Mouse (Mus musculus): Measurements from ENCODE around the gene Epha1. TPM values are rescaled to one million over a fixed set of nuclear protein-coding genes. Genes with fewer than 3 reads are reported as not detected.

Gene Epha1
- polyA plus RNA-seq, 1 experiment: 2.1 TPM

DNA sequence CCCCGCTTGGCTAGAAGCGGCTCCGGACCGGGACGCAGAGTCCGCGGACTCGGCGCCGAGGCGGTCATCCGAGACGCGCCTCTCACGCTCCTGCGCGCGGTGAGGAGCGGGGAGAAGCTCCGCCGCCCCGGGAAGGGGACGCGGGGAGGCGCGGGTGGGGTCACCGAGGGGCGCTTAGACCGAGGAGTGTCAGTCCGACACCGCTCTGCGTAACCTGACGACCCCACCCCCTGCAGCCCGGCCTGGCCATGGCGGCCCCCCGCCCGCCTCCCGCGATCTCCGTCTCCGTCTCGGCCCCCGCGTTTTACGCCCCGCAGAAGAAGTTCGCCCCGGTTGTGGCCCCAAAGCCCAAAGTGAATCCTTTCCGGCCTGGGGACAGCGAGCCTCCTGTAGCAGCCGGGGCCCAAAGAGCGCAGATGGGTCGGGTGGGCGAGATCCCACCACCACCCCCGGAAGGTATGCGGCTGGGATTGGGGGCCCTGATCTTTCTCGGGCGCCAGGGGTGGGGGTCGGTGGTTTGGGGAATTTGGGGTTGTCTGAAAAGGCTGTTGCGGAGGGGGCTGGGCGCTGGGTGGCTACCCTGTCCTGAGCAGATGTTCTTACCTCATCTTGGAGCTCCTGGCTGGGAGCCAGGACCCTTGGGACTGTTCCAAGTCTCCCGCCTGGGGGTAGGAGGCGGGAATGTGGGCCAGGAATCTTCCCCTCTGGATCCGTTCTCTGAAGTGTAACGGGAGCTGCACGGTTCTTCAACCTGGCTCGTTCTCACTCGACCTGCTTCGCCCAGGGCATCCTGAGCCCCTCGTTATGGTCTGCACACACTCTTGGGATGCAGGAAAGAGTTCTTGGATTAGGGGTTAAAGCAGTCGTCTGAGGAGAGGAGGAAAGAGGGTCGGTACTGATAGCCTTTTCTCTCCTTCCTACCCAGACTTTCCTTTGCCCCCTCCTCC is 22.8 kb downstream of the Epha1 start:
- peak overlapping the region; percentile 90 for H3K4me3 ChIP-seq (ENCODE audit: insufficient read depth, low read length)
- TF ChIP-seq CTCF (IDR thresholded peaks at IDR 0.05; ENCODE audit: borderline replicate concordance, insufficient read depth, low read length) (no peak), POLR2A (IDR thresholded peaks at IDR 0.05; ENCODE audit: low read depth, low read length) (peak; percentile 97)
- peak overlapping the region; percentile 90 for H3K27ac ChIP-seq (ENCODE audit: insufficient read depth, low read length)
- peaks cover 16% of the 10 kb centered on the region for H3K4me1 ChIP-seq (ENCODE audit: control insufficient read depth, insufficient read depth, low read length)

- Histone ChIP-seq H3K4me1 (ENCODE audit: control insufficient read depth, insufficient read depth, low read length) (peaks cover 9% of the 10 kb centered on the region), H3K4me3 (ENCODE audit: insufficient read depth, low read length) (peak within 1 kb of the TSS; percentile 90), H3K27ac (ENCODE audit: insufficient read depth, low read length) (peak within 1 kb of the TSS; percentile 95)
- TF ChIP-seq CTCF (IDR thresholded peaks at IDR 0.05; ENCODE audit: borderline replicate concordance, insufficient read depth, low read length) (no peak), POLR2A (IDR thresholded peaks at IDR 0.05; ENCODE audit: low read depth, low read length) (peak; percentile 85)
These were observed 23.5 kb downstream of the Epha1 start, which contains the start of gene Zyx for GRCm38 (mm10) chr6:42349426-42350020. TSS of gene Zyx (plus strand) at chr6:42349630.

GRCm38 (mm10) chr6:42349006-42349425 is 24.1 kb downstream of the Epha1 start:
- TF ChIP-seq CTCF (IDR thresholded peaks at IDR 0.05; ENCODE audit: borderline replicate concordance, insufficient read depth, low read length) (no peak), POLR2A (IDR thresholded peaks at IDR 0.05; ENCODE audit: low read depth, low read length) (no peak)
- peak overlapping the region; percentile 95 for H3K27ac ChIP-seq (ENCODE audit: insufficient read depth, low read length)
- H3K4me3 ChIP-seq (ENCODE audit: insufficient read depth, low read length): peak overlapping the region; percentile 36
- peaks cover 8% of the 10 kb centered on the region; the same call in 1 of the 2 replicates for H3K4me1 ChIP-seq (ENCODE audit: control insufficient read depth, insufficient read depth, low read length)

DNA sequence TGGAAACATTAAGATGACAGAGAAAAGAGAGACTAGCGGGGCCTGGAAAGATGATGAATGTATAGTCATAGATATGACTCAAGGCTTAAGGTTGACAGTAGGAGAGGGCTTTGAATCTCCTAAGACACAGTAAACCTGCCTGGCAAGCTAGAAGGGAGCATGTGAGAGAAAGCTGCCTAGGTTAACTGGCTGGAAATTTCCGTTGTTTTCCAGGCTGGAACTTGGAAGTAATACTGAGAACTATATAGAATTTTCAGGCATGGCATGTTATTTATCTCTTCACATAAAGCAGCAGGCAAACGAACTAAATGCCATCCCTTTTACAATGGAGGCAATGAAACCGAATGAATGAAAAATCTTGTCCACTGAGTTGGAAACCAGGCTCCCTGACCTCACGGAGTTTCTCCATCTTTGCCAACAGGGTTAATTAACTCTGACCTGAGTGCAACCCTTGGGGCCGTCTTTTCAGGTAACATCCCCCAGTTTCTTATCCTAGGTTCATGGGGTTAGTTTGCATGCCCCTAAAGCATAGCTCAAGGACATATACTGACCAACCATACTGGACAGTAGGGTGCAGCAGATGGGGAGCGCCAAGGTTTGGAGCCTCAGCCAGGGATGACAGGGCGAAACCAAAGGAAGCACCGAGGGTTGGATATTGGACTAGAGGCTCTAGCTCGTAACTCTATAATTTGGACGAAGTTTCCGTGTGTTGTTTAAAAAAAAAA is 24.6 kb downstream of the Epha1 start:
- Histone ChIP-seq H3K4me1 (ENCODE audit: control insufficient read depth, insufficient read depth, low read length) (peaks cover 8% of the 10 kb centered on the region; the same call in 1 of the 2 replicates), H3K4me3 (ENCODE audit: insufficient read depth, low read length) (no peak overlapping the region), H3K27ac (ENCODE audit: insufficient read depth, low read length) (peak overlapping the region; percentile 95)
- TF ChIP-seq CTCF (IDR thresholded peaks at IDR 0.05; ENCODE audit: borderline replicate concordance, insufficient read depth, low read length) (no peak), POLR2A (IDR thresholded peaks at IDR 0.05; ENCODE audit: low read depth, low read length) (0 out of 2 replicates have a peak, but pooled peaks have one; percentile 12)

GRCm38 (mm10) chr6:42344255-42344654 is 28.8 kb downstream of the Epha1 start:
- TF ChIP-seq CTCF (IDR thresholded peaks at IDR 0.05; ENCODE audit: borderline replicate concordance, insufficient read depth, low read length) (no peak), POLR2A (IDR thresholded peaks at IDR 0.05; ENCODE audit: low read depth, low read length) (no peak)
- no peak overlapping the region for H3K4me3 ChIP-seq (ENCODE audit: insufficient read depth, low read length)
- peaks cover 11% of the 10 kb centered on the region for H3K4me1 ChIP-seq (ENCODE audit: control insufficient read depth, insufficient read depth, low read length)
- no peak overlapping the region for H3K27ac ChIP-seq (ENCODE audit: insufficient read depth, low read length)

GRCm38 (mm10) chr6:42343361-42344120 is 29.5 kb downstream of the Epha1 start:
- no peak for TF ChIP-seq CTCF (IDR thresholded peaks at IDR 0.05; ENCODE audit: borderline replicate concordance, insufficient read depth, low read length)
- TF ChIP-seq POLR2A (IDR thresholded peaks at IDR 0.05; ENCODE audit: low read depth, low read length): no peak
- H3K27ac ChIP-seq (ENCODE audit: insufficient read depth, low read length): no peak overlapping the region
- H3K4me1 ChIP-seq (ENCODE audit: control insufficient read depth, insufficient read depth, low read length): peaks cover 9% of the 10 kb centered on the region
- no peak overlapping the region for H3K4me3 ChIP-seq (ENCODE audit: insufficient read depth, low read length)

- Histone ChIP-seq H3K4me3 (ENCODE audit: insufficient read depth, low read length) (no peak overlapping the region), H3K4me1 (ENCODE audit: control insufficient read depth, insufficient read depth, low read length) (peaks cover 5% of the 10 kb centered on the region; the same call in 1 of the 2 replicates), H3K27ac (ENCODE audit: insufficient read depth, low read length) (no peak overlapping the region)
- TF ChIP-seq CTCF (IDR thresholded peaks at IDR 0.05; ENCODE audit: borderline replicate concordance, insufficient read depth, low read length) (no peak), POLR2A (IDR thresholded peaks at IDR 0.05; ENCODE audit: low read depth, low read length) (no peak)
These were observed 30.9 kb downstream of the Epha1 start for GRCm38 (mm10) chr6:42342171-42342570.

DNA sequence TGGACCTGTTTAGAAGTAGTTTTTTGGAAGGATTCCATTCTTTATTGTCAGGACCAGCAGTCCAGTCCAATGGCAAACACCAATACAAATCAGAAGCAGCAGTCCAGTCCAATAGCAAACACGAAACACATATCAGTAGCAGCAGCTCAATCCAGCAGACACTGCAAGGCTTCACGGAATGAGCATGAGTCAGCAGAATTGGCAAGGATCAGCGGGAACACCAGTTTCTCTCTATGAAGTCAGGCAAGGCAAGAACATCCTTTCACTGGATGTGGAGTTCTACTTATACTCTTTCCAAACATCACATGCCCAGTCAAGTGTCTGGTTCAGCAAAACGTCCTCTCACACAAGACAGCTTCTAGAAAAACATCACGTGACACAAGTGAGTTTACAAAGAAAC is 33.1 kb downstream of the Epha1 start:
- Histone ChIP-seq H3K4me3 (ENCODE audit: insufficient read depth, low read length) (no peak overlapping the region), H3K27ac (ENCODE audit: insufficient read depth, low read length) (peak overlapping the region; percentile 79), H3K4me1 (ENCODE audit: control insufficient read depth, insufficient read depth, low read length) (peaks cover 5% of the 10 kb centered on the region; the same call in 1 of the 2 replicates)
- TF ChIP-seq POLR2A (IDR thresholded peaks at IDR 0.05; ENCODE audit: low read depth, low read length): no peak
- TF ChIP-seq CTCF (IDR thresholded peaks at IDR 0.05; ENCODE audit: borderline replicate concordance, insufficient read depth, low read length): no peak

- TF ChIP-seq CTCF (IDR thresholded peaks at IDR 0.05; ENCODE audit: borderline replicate concordance, insufficient read depth, low read length) (no peak), POLR2A (IDR thresholded peaks at IDR 0.05; ENCODE audit: low read depth, low read length) (no peak)
- Histone ChIP-seq H3K27ac (ENCODE audit: insufficient read depth, low read length) (no peak overlapping the region), H3K4me3 (ENCODE audit: insufficient read depth, low read length) (no peak overlapping the region), H3K4me1 (ENCODE audit: control insufficient read depth, insufficient read depth, low read length) (peaks cover 5% of the 10 kb centered on the region; the same call in 1 of the 2 replicates)
These were observed 33.9 kb downstream of the Epha1 start for GRCm38 (mm10) chr6:42339189-42339588.
